ENCODE assay signal across 8 mouse cellular contexts in the genomic region with DNA sequence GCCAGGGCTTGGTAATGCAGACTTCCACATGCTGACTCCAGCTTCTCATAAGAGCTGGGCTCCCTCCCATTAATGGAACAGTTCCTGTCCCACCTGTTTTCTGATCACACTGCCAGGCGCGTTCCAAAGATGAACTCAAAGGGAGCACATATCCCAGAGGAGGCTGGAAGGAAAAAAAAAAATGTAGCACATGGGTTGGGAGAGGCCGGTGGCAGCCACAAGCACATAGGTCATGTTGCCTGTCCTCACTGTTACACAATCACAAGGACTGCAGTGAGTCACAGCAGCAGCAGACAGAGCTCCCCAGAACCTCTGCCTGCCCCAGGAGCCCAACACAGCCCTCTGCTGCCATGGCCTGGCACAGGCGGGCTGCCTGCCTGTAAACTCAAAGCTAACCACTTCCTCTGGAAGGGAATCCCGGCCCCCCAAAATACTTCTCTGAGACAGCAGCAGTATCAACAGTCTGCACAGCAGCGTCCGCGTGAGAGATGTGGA.
DNase-seq lines count a peak whose midpoint lies in the region; TF ChIP-seq lines count a peak whose summit lies in the region.

No protein-coding gene starts in this region.

- H3K4me1 ChIP-seq in cerebellum, adult 2 months (ENCODE audit: control insufficient read depth, insufficient read depth, low read length), result no peaks in the 10 kb centered on the region

- intact Hi-C loops in gastrocnemius, postnatal 14 days (cut with DNase I; ENCODE audit: low total_unique reads), result no loop called here

- WGBS in cerebellum, adult 2 months, result 81% methylated on average over 8 of the region's 8 CpGs

- TF ChIP-seq CTCF in cerebellum, adult 2 months (IDR thresholded peaks at IDR 0.05; ENCODE audit: borderline replicate concordance, insufficient read depth, low read depth, low read length), result no peak

- peak; percentile 44 to 62 for DNase-seq in urinary bladder, adult 18-20 months (ENCODE audit: low spot score in 2 of 2)
- no peak for DNase-seq in urinary bladder, postnatal 10 days (ENCODE audit: low spot score)
- DNase-seq in gastrocnemius, postnatal 14 days, result peak; percentile 62
- DNase-seq in liver, result peak; percentile 44
- peak; percentile 5 to 13 for DNase-seq in natural killer cell, adult 2 months (ENCODE audit: low spot score in 2 of 2)
- no peak for DNase-seq in cerebellum, adult 2 months
- no peak for DNase-seq in c-Kit-positive CD71-positive TER-119-positive erythroid progenitor cells, embryonic 14.5 days (ENCODE audit: low spot score)
- DNase-seq in B cell, adult 2 months, result no peak

- H3K27me3 ChIP-seq in cerebellum, adult 2 months (ENCODE audit: control insufficient read depth, insufficient read depth, low read length), result no peaks in the 10 kb centered on the region

- TF ChIP-seq POLR2A in cerebellum, adult 2 months (IDR thresholded peaks at IDR 0.05; ENCODE audit: borderline replicate concordance, insufficient read depth, low read length), result no peak

- no peak overlapping the region for H3K4me3 ChIP-seq in cerebellum, adult 2 months (replicated peaks; ENCODE audit: insufficient read depth, low read depth, low read length)

- H3K27ac ChIP-seq in cerebellum, adult 2 months (ENCODE audit: insufficient read depth, low read length), result no peak overlapping the region

Comparison
In these comparisons a context has a peak if more than half of its experiments do, and no peak if none do; other contexts are left out.
1. DNase-seq: peak in urinary bladder, adult 18-20 months (2 of 2), gastrocnemius, postnatal 14 days (single experiment), liver (single experiment) and natural killer cell, adult 2 months (2 of 2); none in urinary bladder, postnatal 10 days (single experiment), cerebellum, adult 2 months (0 of 2), c-Kit-positive CD71-positive TER-119-positive erythroid progenitor cells, embryonic 14.5 days (single experiment) and B cell, adult 2 months (0 of 2).